In genomic region chr12:80235295-80235694, GRCm38 (mm10) we compare ENCODE assay signal across 24 mouse cellular contexts. TPM values are rescaled to one million over a fixed set of nuclear protein-coding genes. Genes with fewer than 3 reads are reported as not detected.
A peak's percentile ranks its signal among the peaks of the same experiment; 100 is the strongest.
DNase-seq lines count a peak whose midpoint lies in the region; TF ChIP-seq lines count a peak whose summit lies in the region.
"Had no signal": no experiment of that assay in that cellular context is flagged by ENCODE, and none has a peak within 500 bp of the region (broad histone marks: within the 10 kb centered on the region; RNA-seq: fewer than 3 reads in every experiment).

No protein-coding gene starts in this region.

- H3K4me1 ChIP-seq in embryonic fibroblast, embryonic 13.5 days (ENCODE audit: control insufficient read depth, insufficient read depth, low read length): peaks cover 44% of the 10 kb centered on the region

- no peak overlapping the region for H3K4me3 ChIP-seq in embryonic fibroblast, embryonic 13.5 days (ENCODE audit: insufficient read depth, low read length)
- H3K4me3 ChIP-seq: embryonic facial prominence, embryonic 15.5 days; heart, embryonic 13.5 days; hindbrain, embryonic 12.5 days; left cerebral cortex, adult 2 months; liver, embryonic 13.5 days; midbrain, embryonic 15.5 days had no signal

- DNase-seq in 416B (ENCODE audit: low read depth) (peak; percentile 75), A20 (ENCODE audit: low read depth, low spot score) (peak; percentile 71)
- peak; percentile 27 for DNase-seq in naive thymus-derived CD4-positive, alpha-beta T cell, adult 2 months (ENCODE audit: low read depth)
- no peak for DNase-seq in natural killer cell, adult 2 months (ENCODE audit: low spot score in 2 of 2)
- no peak for DNase-seq in frontal cortex, adult 2 months (ENCODE audit: extremely low spot score in 1 of 2, low spot score in 1 of 2)
- no peak for DNase-seq in embryo, embryonic 10 days (ENCODE audit: low spot score)
- DNase-seq: adrenal gland, adult 8-10 months; cerebellum, adult 2 months; cerebellum, postnatal 36 days; gastrocnemius, postnatal 14 days; heart, adult 18-20 months; heart, postnatal 14 days; kidney, adult 11 months; layer of hippocampus, adult 9-11 months; liver, embryonic 13.5 days; lung, adult 2 months; lung, postnatal 14 days; right cerebral cortex, adult 18-20 months had no signal

- no peak for TF ChIP-seq CTCF in embryonic fibroblast, embryonic 13.5 days (IDR thresholded peaks at IDR 0.05; ENCODE audit: borderline replicate concordance, insufficient read depth, low read length)

- H3K27ac ChIP-seq in embryonic fibroblast, embryonic 13.5 days (ENCODE audit: insufficient read depth, low read length): peak overlapping the region; percentile 67; the same call in 1 of the 2 replicates
- H3K27ac ChIP-seq: embryonic facial prominence, embryonic 15.5 days; heart, embryonic 13.5 days; hindbrain, embryonic 12.5 days; left cerebral cortex, adult 2 months; liver, embryonic 13.5 days; midbrain, embryonic 15.5 days had no signal

- no peak for TF ChIP-seq POLR2A in embryonic fibroblast, embryonic 13.5 days (IDR thresholded peaks at IDR 0.05; ENCODE audit: low read depth, low read length)

RNA-seq across cellular contexts. Expression of gene Actn1, which starts 24.9 kb away (rescaled TPM):
- 488 and 794 TPM in 2 replicates for polyA plus RNA-seq in embryonic fibroblast, embryonic 13.5 days (2011; ENCODE audit: insufficient read length, low read depth, missing spikeins)
- 82.7 and 95.8 TPM in 2 replicates for polyA plus RNA-seq in frontal cortex, adult 2 months (2012; rRNA removed)

Comparison
In these comparisons a context has a peak if more than half of its experiments do, and no peak if none do; other contexts are left out.
1. DNase-seq: peak in 416B (single experiment), A20 (single experiment) and naive thymus-derived CD4-positive, alpha-beta T cell, adult 2 months (single experiment); none in natural killer cell, adult 2 months (0 of 2), frontal cortex, adult 2 months (0 of 2) and embryo, embryonic 10 days (single experiment).